Mouse (Mus musculus) regulatory T cell (primary cell): ENCODE measurements around the gene Cdr2.
"Not testable (repeated sequence)": the region's sequence is repeated elsewhere in the genome, so short reads cannot be mapped to it uniquely, and the experiment has no call there.

Experiments
- in situ Hi-C: fragments of 300-600 bp; cut with MboI, MseI; formaldehyde crosslinking; loops from one replicate; pipeline ENCODE4 v1.15.1; 2025; ENCODE audit warnings: high pct_unique_total_duplicates

Gene Cdr2

DNA sequence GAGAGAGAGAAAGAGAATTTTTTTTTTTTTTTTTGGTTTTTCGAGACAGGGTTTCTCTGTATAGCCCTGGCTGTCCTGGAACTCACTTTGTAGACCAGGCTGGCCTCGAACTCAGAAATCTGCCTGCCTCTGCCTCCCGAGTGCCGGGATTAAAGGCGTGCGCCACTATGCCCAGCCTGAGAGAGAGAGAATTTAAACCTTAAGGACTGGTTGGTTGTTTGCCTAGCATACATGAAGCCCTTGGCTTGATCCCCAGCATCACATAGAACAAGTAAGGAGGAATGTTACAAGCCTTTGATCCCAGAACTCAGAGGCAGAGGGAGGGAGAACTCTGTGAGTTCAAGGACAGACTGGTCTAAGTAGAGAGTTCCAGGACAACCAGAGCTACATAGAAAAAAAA lies 70.8 kb downstream of the Cdr2 start:
- in situ Hi-C loops = not testable (repeated sequence)

- in situ Hi-C loops = not testable (repeated sequence)
These were observed 71.9 kb downstream of the Cdr2 start for GRCm38 (mm10) chr7:120910172-120910571.
